Mouse (Mus musculus): ENCODE measurements at regions not wholly inside any gene's neighbourhood (a gene's known extent, or its start where the extent isn't known, plus 50 kb on each side); places are given as distances from the start of the nearest gene placed in this dataset.

- no peak for TF ChIP-seq POLR2A (IDR thresholded peaks at IDR 0.05; ENCODE audit: insufficient read depth, low read depth, low read length)
- TF ChIP-seq EP300 (IDR thresholded peaks at IDR 0.05; ENCODE audit: insufficient read depth, low read depth, low read length), result no peak
Observed at GRCm38 (mm10) chr9:46736232-46736631, 262.3 kb upstream of the Gm4791 start.
